Comparison of ENCODE assay signal across 15 mouse cellular contexts in the genomic region with DNA sequence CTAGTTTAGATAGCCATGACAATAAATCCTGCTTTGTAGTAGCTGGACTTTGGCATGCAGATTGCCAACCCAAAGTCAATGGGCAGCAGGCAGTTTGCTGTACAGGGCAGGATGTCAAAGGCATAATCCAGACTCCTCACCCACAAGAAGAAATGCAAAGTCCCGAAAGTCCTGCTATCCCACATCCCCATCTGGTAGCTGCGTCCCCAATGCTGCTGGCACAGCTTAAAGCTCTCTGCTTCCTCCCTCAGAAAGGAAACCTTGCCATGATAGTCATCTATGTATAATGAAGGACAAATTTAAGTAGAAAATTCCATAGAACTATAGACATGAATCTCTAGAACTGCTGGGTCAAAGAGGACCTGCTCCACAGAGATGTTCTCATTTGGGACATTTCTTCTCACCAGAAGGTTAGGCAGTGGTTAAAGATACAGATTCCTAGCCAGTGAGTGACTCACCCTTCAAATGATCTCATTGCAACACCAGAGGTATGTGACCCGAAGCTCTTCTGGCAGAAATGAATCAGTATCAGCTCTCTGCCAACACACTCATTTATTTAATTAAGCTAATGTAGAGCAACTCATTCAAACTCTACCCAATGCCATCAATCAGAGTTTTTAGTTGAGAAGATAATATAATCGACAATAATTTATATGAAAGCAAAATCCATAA.
DNase-seq lines count a peak whose midpoint lies in the region.
"Had no signal": no experiment of that assay in that cellular context is flagged by ENCODE, and none has a peak within 500 bp of the region (broad histone marks: within the 10 kb centered on the region; RNA-seq: fewer than 3 reads in every experiment).

No protein-coding gene starts in this region.

- peak; percentile 63 for DNase-seq in adrenal gland, adult 2 months
- no peak for DNase-seq in adrenal gland, postnatal 10 days
- DNase-seq in heart, adult 9 months (ENCODE audit: low spot score in 2 of 2), result peak; percentile 19 to 53
- no peak for DNase-seq in heart, postnatal 4 days
- peak; percentile 1 to 7 for DNase-seq in urinary bladder, postnatal 36 days (ENCODE audit: low spot score in 2 of 2)
- DNase-seq in urinary bladder, postnatal 10 days (ENCODE audit: low spot score), result no peak
- DNase-seq in skeletal muscle tissue, adult 2 months (ENCODE audit: low read depth, low spot score), result peak; percentile 47
- no peak for DNase-seq in yolk sac, embryonic 10.5 days (ENCODE audit: low spot score)
- DNase-seq: B cell, adult 2 months; cerebellum, adult 2 months; embryo, embryonic 11 days; gastrocnemius, adult 2 months; lung, embryonic 14.5 days; retina, postnatal 1 day; thymus, postnatal 25 days had no signal

Comparison
In these comparisons a context has a peak if more than half of its experiments do, and no peak if none do; other contexts are left out.
1. DNase-seq: peak in adrenal gland, adult 2 months (single experiment), heart, adult 9 months (2 of 2), urinary bladder, postnatal 36 days (2 of 2) and skeletal muscle tissue, adult 2 months (single experiment); none in adrenal gland, postnatal 10 days (single experiment), heart, postnatal 4 days (single experiment), urinary bladder, postnatal 10 days (single experiment) and yolk sac, embryonic 10.5 days (single experiment).